Mouse (Mus musculus): ENCODE results near the gene Gm17542. TPM values are rescaled to one million over a fixed set of nuclear protein-coding genes. Genes with fewer than 3 reads are reported as not detected.
"Not testable (repeated sequence)": the region's sequence is repeated elsewhere in the genome, so short reads cannot be mapped to it uniquely, and the experiment has no call there.

Gm17542 gene
- not detected in 2 replicates for polyA plus RNA-seq (2015; fragmentation: Nextera tagmentation; extraction: Ambion mirVana)

DNA sequence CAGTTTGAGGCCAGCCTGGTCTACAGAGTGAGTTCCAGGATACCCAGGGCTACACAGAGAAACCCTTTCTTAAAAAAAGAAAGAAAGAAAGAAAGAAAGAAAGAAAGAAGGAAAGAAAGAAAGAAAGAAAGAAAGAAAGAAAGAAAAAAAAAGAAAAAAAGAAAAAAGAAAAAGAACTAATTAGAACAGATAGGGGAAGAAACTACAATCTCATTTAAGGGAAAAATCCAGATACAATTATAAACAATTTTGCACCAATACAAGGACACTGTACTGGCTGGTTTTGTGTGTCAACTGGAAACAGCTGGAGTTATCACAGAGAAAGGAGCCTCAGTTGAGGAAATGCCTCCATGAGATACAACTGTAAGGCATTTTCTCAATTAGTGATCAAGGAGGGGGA lies at the start of gene Gm17542:
TSS of gene Gm17542 (minus strand) at position 101 of the 400 bp plus-strand sequence.
- not testable (repeated sequence) for H3K4me1 ChIP-seq (ENCODE audit: control insufficient read depth, low read depth, low read length); H3K27me3 ChIP-seq (ENCODE audit: control insufficient read depth, insufficient read depth, low read depth, low read length); H3K36me3 ChIP-seq (ENCODE audit: control insufficient read depth, insufficient read depth); ATAC-seq (ENCODE audit: low read depth); H3K9ac ChIP-seq (ENCODE audit: low read depth, low read length); H3K27ac ChIP-seq (ENCODE audit: low read length); H3K9me3 ChIP-seq (replicated peaks; ENCODE audit: control insufficient read depth, low read length); H3K4me2 ChIP-seq (ENCODE audit: low read depth, low read length); H3K4me3 ChIP-seq (ENCODE audit: low read depth, low read length)

DNA sequence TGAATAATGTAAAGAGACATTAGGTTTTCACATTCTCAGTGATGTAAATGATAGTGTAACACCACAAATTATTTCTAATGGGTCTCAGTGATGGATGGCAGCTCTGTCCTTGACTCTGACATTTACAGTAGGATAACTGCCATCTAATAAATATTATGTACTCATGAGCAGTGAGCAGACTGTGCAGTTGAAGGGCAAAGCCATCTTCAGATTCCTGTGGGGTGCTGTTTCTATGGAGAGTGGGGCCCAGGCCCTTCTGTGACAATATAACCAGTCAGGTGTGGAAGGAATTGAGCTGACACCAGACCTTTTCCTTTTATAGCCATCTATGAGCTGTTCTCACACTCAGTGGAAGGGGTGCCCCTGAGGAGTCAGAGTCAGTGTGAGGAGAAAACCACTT lies 21.8 kb upstream of the Gm17542 start:
- ATAC-seq (ENCODE audit: low read depth) = no peak
- no peak overlapping the region for H3K27ac ChIP-seq (ENCODE audit: low read length)
- no peaks in the 10 kb centered on the region for H3K4me1 ChIP-seq (ENCODE audit: control insufficient read depth, low read depth, low read length)
- no peaks in the 10 kb centered on the region for H3K27me3 ChIP-seq (ENCODE audit: control insufficient read depth, insufficient read depth, low read depth, low read length)
- H3K4me2 ChIP-seq (ENCODE audit: low read depth, low read length) = no peak overlapping the region
- no peaks in the 10 kb centered on the region for H3K36me3 ChIP-seq (ENCODE audit: control insufficient read depth, insufficient read depth)
- H3K9ac ChIP-seq (ENCODE audit: low read depth, low read length) = no peak overlapping the region
- no peaks in the 10 kb centered on the region for H3K9me3 ChIP-seq (replicated peaks; ENCODE audit: control insufficient read depth, low read length)
- H3K4me3 ChIP-seq (ENCODE audit: low read depth, low read length) = no peak overlapping the region

DNA sequence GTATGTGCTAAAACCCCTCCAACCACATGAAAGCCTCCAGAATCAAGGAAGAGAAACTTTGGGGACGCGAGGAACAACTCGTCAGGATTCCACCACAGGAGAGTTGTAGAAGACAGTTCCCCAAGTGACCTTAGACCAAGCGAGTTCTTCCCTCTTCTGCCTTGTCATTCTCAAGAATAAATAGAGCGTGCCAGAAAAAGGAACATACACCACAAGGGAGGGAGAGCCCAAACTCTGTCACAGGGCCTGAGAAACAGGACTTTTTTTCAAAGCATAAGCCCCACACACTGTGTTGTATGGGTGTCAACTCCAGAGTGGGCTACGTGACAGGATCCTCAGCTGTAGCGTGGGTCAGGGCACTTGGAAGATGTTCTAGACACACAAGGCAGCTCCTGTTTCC lies 20.1 kb upstream of the Gm17542 start:
- no peaks in the 10 kb centered on the region for H3K27me3 ChIP-seq (ENCODE audit: control insufficient read depth, insufficient read depth, low read depth, low read length)
- H3K4me2 ChIP-seq (ENCODE audit: low read depth, low read length) = no peak overlapping the region
- H3K36me3 ChIP-seq (ENCODE audit: control insufficient read depth, insufficient read depth) = no peaks in the 10 kb centered on the region
- WGBS (ENCODE audit: insufficient replicate concordance) = 42% methylated on average over 7 of the region's 7 CpGs
- ATAC-seq (ENCODE audit: low read depth) = no peak
- no peaks in the 10 kb centered on the region for H3K4me1 ChIP-seq (ENCODE audit: control insufficient read depth, low read depth, low read length)
- no peak overlapping the region for H3K4me3 ChIP-seq (ENCODE audit: low read depth, low read length)
- no peaks in the 10 kb centered on the region for H3K9me3 ChIP-seq (replicated peaks; ENCODE audit: control insufficient read depth, low read length)
- no peak overlapping the region for H3K27ac ChIP-seq (ENCODE audit: low read length)
- no peak overlapping the region for H3K9ac ChIP-seq (ENCODE audit: low read depth, low read length)

DNA sequence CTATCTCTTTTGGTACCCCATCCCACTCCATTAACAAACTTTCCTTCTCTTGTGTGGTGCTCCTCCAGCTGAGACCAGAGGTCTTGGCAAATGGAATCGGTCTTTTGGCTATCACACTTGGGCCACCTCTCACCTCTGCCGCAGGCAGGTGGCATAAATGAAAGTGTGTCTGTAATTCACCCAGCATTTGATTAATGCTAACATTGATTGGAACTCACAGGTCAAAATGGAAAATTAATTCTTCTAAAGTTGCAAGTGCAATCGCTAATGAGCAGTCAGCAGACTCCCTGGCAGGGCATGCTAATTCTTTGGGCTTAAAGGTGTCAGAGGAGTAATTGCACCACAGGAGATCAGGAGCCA lies 3.2 kb downstream of the Gm17542 start:
- Histone ChIP-seq H3K4me3 (ENCODE audit: low read depth, low read length) (no peak overlapping the region), H3K27ac (ENCODE audit: low read length) (no peak overlapping the region), H3K36me3 (ENCODE audit: control insufficient read depth, insufficient read depth) (no peaks in the 10 kb centered on the region), H3K9me3 (replicated peaks; ENCODE audit: control insufficient read depth, low read length) (no peaks in the 10 kb centered on the region), H3K9ac (ENCODE audit: low read depth, low read length) (no peak overlapping the region), H3K27me3 (ENCODE audit: control insufficient read depth, insufficient read depth, low read depth, low read length) (no peaks in the 10 kb centered on the region), H3K4me2 (ENCODE audit: low read depth, low read length) (peak overlapping the region; percentile 39), H3K4me1 (ENCODE audit: control insufficient read depth, low read depth, low read length) (no peaks in the 10 kb centered on the region)
- no peak for ATAC-seq (ENCODE audit: low read depth)
- WGBS (ENCODE audit: insufficient replicate concordance) = 52% methylated on average over 3 of the region's 3 CpGs

DNA sequence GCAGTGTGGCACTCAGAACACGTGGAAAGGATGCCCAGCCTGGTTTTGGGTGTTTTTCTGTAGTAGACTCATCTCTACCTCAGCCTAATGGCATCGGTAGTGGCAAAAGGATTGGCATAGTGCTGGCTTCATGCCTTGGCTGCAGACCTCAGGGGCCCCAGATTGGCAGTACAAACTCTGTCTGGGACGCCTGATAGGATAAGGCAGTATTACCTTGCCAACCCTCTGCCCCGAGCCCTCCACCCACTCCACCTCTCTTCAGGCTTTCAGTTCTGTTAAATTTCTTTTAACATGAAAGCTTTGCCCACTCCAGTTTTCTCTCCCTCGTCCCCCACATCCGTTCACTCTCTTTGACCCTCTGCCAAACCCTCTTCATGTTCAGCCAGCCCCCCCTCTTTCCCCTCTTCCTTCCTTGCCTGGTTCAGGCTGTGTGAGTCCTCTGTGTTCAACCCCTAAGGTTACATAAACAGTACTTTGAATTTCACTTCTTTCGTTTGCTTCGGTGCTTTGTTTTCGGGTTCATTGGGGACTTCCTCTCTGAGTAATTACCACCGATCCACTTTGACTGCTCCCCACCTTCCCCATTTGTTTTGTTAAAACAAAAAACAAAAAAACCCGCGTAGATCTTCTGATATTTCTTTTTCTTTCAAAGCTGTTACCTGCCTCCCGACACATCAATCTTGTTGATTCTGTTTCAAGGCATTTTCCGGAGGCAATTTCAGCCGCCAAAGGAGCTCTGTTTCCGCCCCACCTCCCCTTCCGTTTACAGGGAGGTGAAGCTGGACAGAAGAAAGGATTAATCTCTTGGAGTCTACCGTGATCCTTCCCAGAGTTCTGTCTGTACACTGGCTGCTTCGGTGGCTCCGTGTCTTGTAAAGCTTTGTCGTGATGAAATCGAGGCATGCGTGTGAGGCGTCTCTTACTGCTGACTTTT lies 3.9 kb downstream of the Gm17542 start:
- no peak overlapping the region for H3K9ac ChIP-seq (ENCODE audit: low read depth, low read length)
- H3K27ac ChIP-seq (ENCODE audit: low read length) = no peak overlapping the region
- no peaks in the 10 kb centered on the region for H3K4me1 ChIP-seq (ENCODE audit: control insufficient read depth, low read depth, low read length)
- 20% methylated on average over 24 of the region's 24 CpGs for WGBS (ENCODE audit: insufficient replicate concordance)
- no peak overlapping the region for H3K4me3 ChIP-seq (ENCODE audit: low read depth, low read length)
- no peaks in the 10 kb centered on the region for H3K9me3 ChIP-seq (replicated peaks; ENCODE audit: control insufficient read depth, low read length)
- peak overlapping the region; percentile 39 for H3K4me2 ChIP-seq (ENCODE audit: low read depth, low read length)
- H3K27me3 ChIP-seq (ENCODE audit: control insufficient read depth, insufficient read depth, low read depth, low read length) = no peaks in the 10 kb centered on the region
- no peak for ATAC-seq (ENCODE audit: low read depth)
- H3K36me3 ChIP-seq (ENCODE audit: control insufficient read depth, insufficient read depth) = no peaks in the 10 kb centered on the region

DNA sequence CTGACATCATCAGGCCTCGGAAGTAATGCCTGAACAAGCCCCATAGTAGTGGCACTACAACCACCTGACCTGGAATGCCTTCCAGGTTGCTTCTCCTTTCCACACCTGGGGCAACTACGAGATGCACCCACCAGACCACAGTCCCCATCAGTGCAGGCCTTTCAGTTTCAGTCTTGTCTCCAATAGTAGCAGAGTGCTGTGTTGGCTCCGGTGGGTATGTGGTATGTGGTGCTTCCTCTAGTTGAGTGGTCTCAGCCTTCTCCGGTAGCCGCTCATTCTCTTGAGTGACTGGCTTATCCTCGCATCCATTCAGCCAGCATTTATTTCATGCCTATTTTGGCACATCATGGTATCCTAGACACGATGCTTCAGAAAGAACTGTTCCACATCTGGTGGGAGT lies 4.8 kb downstream of the Gm17542 start:
- WGBS (ENCODE audit: insufficient replicate concordance) = 75% methylated on average over 7 of the region's 7 CpGs
- H3K4me2 ChIP-seq (ENCODE audit: low read depth, low read length) = no peak overlapping the region
- H3K27ac ChIP-seq (ENCODE audit: low read length) = no peak overlapping the region
- H3K27me3 ChIP-seq (ENCODE audit: control insufficient read depth, insufficient read depth, low read depth, low read length) = no peaks in the 10 kb centered on the region
- H3K9me3 ChIP-seq (replicated peaks; ENCODE audit: control insufficient read depth, low read length) = no peaks in the 10 kb centered on the region
- H3K36me3 ChIP-seq (ENCODE audit: control insufficient read depth, insufficient read depth) = no peaks in the 10 kb centered on the region
- no peak overlapping the region for H3K4me3 ChIP-seq (ENCODE audit: low read depth, low read length)
- no peak for ATAC-seq (ENCODE audit: low read depth)
- H3K9ac ChIP-seq (ENCODE audit: low read depth, low read length) = no peak overlapping the region
- no peaks in the 10 kb centered on the region for H3K4me1 ChIP-seq (ENCODE audit: control insufficient read depth, low read depth, low read length)

DNA sequence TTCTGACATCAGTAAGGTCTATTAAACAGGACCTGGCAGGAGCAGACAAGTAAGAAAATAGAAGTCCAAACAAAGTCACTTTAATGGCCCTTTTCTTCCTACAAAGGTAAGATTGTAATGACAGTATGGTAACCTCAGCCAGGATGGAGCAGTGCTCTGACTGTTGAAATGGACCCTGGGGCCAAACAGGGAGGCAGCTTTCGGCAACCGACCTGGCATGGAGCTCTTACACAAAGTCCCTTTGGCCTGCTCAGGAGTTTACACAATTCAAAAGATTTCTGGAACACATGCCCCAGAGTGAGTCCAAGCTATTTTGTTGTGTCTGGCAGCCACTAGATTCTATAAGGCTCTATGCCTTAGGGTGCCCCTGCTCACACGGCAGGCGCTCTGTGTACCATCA lies 9.0 kb downstream of the Gm17542 start:
- no peak overlapping the region for H3K4me3 ChIP-seq (ENCODE audit: low read depth, low read length)
- no peak overlapping the region for H3K9ac ChIP-seq (ENCODE audit: low read depth, low read length)
- WGBS (ENCODE audit: insufficient replicate concordance) = 83% methylated on average over 4 of the region's 4 CpGs
- H3K9me3 ChIP-seq (replicated peaks; ENCODE audit: control insufficient read depth, low read length) = no peaks in the 10 kb centered on the region
- H3K4me1 ChIP-seq (ENCODE audit: control insufficient read depth, low read depth, low read length) = no peaks in the 10 kb centered on the region
- no peak overlapping the region for H3K4me2 ChIP-seq (ENCODE audit: low read depth, low read length)
- H3K27ac ChIP-seq (ENCODE audit: low read length) = no peak overlapping the region
- no peak for ATAC-seq (ENCODE audit: low read depth)
- no peaks in the 10 kb centered on the region for H3K36me3 ChIP-seq (ENCODE audit: control insufficient read depth, insufficient read depth)
- no peaks in the 10 kb centered on the region for H3K27me3 ChIP-seq (ENCODE audit: control insufficient read depth, insufficient read depth, low read depth, low read length)

DNA sequence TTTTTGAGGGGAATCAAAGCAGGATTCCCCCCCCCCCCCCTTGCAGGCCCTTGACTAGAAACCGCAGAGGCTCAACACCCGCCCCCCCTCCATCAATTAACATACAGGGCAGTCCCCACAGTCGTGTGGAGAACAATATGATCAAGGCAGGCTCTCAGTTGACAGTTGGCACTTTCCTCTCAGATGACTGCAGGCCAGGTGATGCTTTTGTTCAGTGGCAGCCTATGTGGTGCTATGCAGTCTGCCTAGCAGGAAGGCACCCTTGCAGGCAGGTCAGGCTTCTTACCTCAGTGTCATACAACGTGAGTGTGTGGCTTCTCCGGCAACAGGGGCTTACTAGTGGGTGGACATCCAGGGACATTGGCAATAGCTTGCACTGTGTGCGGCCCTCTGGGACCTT lies 17.4 kb downstream of the Gm17542 start:
- Histone ChIP-seq H3K27me3 (ENCODE audit: control insufficient read depth, insufficient read depth, low read depth, low read length) (no peaks in the 10 kb centered on the region), H3K9me3 (replicated peaks; ENCODE audit: control insufficient read depth, low read length) (no peaks in the 10 kb centered on the region), H3K36me3 (ENCODE audit: control insufficient read depth, insufficient read depth) (no peaks in the 10 kb centered on the region), H3K4me2 (ENCODE audit: low read depth, low read length) (no peak overlapping the region), H3K4me3 (ENCODE audit: low read depth, low read length) (no peak overlapping the region), H3K9ac (ENCODE audit: low read depth, low read length) (no peak overlapping the region), H3K27ac (ENCODE audit: low read length) (no peak overlapping the region), H3K4me1 (ENCODE audit: control insufficient read depth, low read depth, low read length) (no peaks in the 10 kb centered on the region)
- WGBS (ENCODE audit: insufficient replicate concordance) = 32% methylated on average over 6 of the region's 6 CpGs
- no peak for ATAC-seq (ENCODE audit: low read depth)

DNA sequence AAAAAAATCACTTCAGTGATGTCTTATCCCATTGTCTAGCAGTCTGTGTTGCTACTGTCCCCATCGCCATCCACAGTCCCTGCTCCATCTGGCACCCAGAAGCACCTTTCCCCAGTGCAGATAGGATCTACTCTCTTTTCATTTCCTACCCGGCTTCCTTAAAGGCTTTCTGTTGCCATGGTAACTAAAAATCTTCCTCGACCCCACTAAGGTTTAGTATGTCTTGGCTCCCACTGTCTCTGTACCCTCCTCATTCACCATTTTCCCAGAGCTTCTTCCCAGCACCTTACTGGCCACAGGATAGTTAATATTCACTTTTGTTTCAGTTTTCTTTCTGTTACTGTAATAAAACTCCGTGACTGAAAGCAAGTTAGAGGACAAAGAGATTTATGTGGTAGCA lies 17.9 kb downstream of the Gm17542 start:
- Histone ChIP-seq H3K27me3 (ENCODE audit: control insufficient read depth, insufficient read depth, low read depth, low read length) (no peaks in the 10 kb centered on the region), H3K27ac (ENCODE audit: low read length) (no peak overlapping the region), H3K4me3 (ENCODE audit: low read depth, low read length) (no peak overlapping the region), H3K36me3 (ENCODE audit: control insufficient read depth, insufficient read depth) (no peaks in the 10 kb centered on the region), H3K9ac (ENCODE audit: low read depth, low read length) (no peak overlapping the region), H3K4me1 (ENCODE audit: control insufficient read depth, low read depth, low read length) (no peaks in the 10 kb centered on the region), H3K9me3 (replicated peaks; ENCODE audit: control insufficient read depth, low read length) (no peaks in the 10 kb centered on the region), H3K4me2 (ENCODE audit: low read depth, low read length) (no peak overlapping the region)
- no peak for ATAC-seq (ENCODE audit: low read depth)
- WGBS (ENCODE audit: insufficient replicate concordance) = 33% methylated on average over 4 of the region's 4 CpGs

Data from liver, embryonic 16.5 days (tissue).